Mouse (Mus musculus) kidney, adult 2 months (tissue): Measurements from ENCODE around the gene Srsf10. TPM values are rescaled to one million over a fixed set of nuclear protein-coding genes. Genes with fewer than 3 reads are reported as not detected.

Experiments
- DNase-seq: peaks from one replicate; pipeline ENCODE4 v3.0.0; 2021
- H3K27ac ChIP-seq: fragments of 200-500 bp; 2 replicates; pipeline ENCODE4 v1.5.1; 2012; ENCODE audit warnings: low read depth, low read length, control low read depth, inconsistent platforms; ENCODE audit not compliant: insufficient read depth
- H3K27me3 ChIP-seq: fragments of 200-500 bp; replicated peaks from 2 replicates; pipeline ENCODE4 v1.6.1; 2012; ENCODE audit warnings: mild to moderate bottlenecking, moderate library complexity, low read length, inconsistent platforms; ENCODE audit not compliant: control insufficient read depth, insufficient read depth
- H3K36me3 ChIP-seq: fragments of 200-500 bp; 2 replicates; pipeline ENCODE4 v1.6.1; 2012; ENCODE audit warnings: mild to moderate bottlenecking, moderate library complexity, low read length, inconsistent platforms; ENCODE audit not compliant: control insufficient read depth, insufficient read depth
- H3K4me1 ChIP-seq: fragments of 200-500 bp; 2 replicates; pipeline ENCODE4 v1.6.1; 2011; ENCODE audit warnings: low read length; ENCODE audit not compliant: control insufficient read depth, insufficient read depth
- H3K4me3 ChIP-seq: fragments of 200-500 bp; 2 replicates; pipeline ENCODE4 v1.5.1; 2011; ENCODE audit warnings: mild to moderate bottlenecking, low read depth, low read length, control low read depth; ENCODE audit not compliant: insufficient read depth
- CTCF ChIP-seq: fragments of 200-500 bp; conservative IDR thresholded peaks from 2 replicates; pipeline ENCODE4 v1.5.1; 2011; ENCODE audit warnings: low read depth, mild to moderate bottlenecking, control low read depth, low read length, moderate library complexity, mixed read lengths; ENCODE audit not compliant: insufficient read depth, insufficient read length
- POLR2A ChIP-seq: fragments of 200-500 bp; IDR thresholded peaks from one replicate; pipeline ENCODE4 v1.6.1; 2011; ENCODE audit warnings: low read depth, low read length, control low read depth
- WGBS: fragments of 180-500 bp; shearing (Covaris S2); methylation state at CpG from one replicate; pipeline ENCODE4 v1.1.7; 2018; 5-methylcytosine and 5-hydroxymethylcytosine counted together
- polyA plus RNA-seq: library from polyadenylated mRNA; depleted of rRNA; stranded (reverse); fragments of >200 nt; gene quantifications from 2 replicates; pipeline ENCODE4 v1.2.3, GENCODE M21; 2012

The Srsf10 gene
- polyA plus RNA-seq, 1 experiment, result 43.4 TPM

DNA sequence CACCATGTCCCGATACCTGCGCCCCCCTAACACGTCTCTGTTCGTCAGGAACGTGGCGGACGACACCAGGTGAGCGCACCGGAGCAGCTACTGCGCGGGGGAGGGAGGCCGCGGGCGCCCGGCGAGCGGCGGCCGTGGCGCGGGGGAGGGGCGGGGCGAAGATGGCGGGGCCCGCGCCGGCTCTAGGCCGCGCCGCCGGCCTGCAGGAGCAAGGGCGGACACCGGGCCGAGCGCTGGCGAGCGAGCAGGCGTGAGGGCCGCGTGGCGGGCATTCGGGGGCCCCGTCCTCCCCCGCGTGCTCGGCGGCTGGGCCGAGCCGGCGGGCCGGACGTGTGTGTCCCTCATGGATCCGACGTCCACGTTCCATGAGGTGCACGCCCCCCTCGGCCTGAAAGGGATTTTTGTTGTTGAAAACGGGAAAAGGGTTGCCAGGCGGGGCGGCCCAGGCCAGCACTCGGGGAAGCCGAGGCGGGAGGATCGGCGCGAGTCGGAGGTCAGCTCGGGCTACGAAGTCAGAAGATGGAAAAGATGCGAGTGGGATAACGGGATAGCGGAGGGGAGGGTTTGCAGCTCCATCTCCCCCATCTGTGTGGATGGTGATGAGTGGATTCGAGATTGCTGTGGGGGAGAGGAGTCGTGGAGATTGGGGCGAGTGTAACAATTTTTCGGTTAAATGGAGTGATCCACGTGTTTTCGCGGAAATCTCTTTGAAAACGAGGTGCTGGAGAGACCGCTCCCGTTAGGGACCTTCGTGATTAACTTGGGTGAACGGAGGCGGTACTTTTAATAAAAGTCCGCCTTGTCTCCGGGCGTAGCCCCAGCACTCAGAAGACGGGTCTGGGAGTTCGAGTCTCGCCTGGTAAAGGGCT lies 910 bp downstream of the Srsf10 start:
- H3K4me1 ChIP-seq, result peaks cover 28% of the 10 kb centered on the region
- TF ChIP-seq CTCF, result no peak
- TF ChIP-seq POLR2A, result no peak
- peak overlapping the region; percentile 59 for H3K4me3 ChIP-seq
- peak; percentile 70 for DNase-seq
- H3K36me3 ChIP-seq, result no peaks in the 10 kb centered on the region
- under 1% methylated on average over 87 of the region's 91 CpGs for WGBS
- H3K27ac ChIP-seq, result peak overlapping the region; percentile 72
- no peaks in the 10 kb centered on the region for H3K27me3 ChIP-seq

DNA sequence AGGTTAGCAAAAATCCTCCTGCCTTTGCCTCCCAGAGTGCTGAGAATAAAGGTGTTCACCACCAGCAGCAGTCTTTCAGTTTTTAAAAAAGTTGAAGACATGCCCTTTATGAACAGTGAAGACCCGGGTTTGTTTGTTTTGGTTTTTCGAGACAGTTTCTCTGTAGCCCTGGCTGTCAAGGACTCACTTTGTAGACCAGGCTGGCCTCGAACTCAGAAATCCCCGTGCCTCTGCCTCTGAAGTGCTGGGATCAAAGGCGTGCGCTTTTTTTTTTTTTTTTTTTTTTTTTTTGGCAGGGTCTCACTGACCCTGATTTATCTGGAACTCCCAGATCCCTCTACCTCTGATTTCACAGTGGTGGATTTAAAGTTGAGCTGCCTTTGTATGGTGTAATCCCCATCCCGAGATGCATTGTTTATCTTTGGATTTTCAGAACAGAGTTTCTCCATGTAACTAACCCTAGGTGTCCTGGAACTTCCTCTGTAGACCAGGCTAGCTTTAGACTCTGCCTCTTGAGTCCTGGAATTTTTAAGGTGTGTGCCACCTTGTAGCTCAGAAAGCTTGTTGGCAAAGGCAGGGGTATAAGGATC lies 2.1 kb downstream of the Srsf10 start:
- Histone ChIP-seq H3K27me3 (no peaks in the 10 kb centered on the region), H3K4me1 (peaks cover 28% of the 10 kb centered on the region), H3K4me3 (no peak overlapping the region), H3K36me3 (peaks cover 2% of the 10 kb centered on the region; the same call in 1 of the 2 replicates), H3K27ac (no peak overlapping the region)
- TF ChIP-seq CTCF, result no peak
- TF ChIP-seq POLR2A, result no peak
- 12% methylated on average over 7 of the region's 7 CpGs for WGBS
- DNase-seq, result no peak

DNA sequence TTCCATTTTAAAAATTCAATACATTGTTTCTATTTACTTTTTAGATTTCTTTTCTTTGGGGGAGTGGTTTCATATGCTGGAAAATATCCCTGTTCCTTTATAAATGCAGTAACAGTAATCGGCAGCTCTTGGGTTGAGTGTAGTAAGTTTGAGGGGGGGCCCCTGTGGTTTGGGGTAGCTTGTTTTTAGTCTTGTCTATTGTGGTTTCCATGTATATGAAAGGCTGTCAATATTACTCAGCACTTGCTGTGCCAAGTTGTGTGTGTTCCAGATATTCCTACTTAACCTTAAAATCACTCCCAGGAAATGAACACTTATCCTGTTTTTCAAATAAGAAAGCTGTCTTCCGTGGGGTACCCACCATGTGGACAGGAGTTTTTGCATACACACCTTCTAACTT lies 13.4 kb downstream of the Srsf10 start:
- H3K27ac ChIP-seq, result no peak overlapping the region
- H3K4me1 ChIP-seq, result peaks cover 14% of the 10 kb centered on the region; the same call in 1 of the 2 replicates
- H3K36me3 ChIP-seq, result peaks cover 16% of the 10 kb centered on the region; the same call in 1 of the 2 replicates
- no peak overlapping the region for H3K4me3 ChIP-seq
- H3K27me3 ChIP-seq, result no peaks in the 10 kb centered on the region
- 46% methylated on average over 2 of the region's 2 CpGs for WGBS
- DNase-seq, result no peak
- TF ChIP-seq POLR2A (no peak), CTCF (no peak)

DNA sequence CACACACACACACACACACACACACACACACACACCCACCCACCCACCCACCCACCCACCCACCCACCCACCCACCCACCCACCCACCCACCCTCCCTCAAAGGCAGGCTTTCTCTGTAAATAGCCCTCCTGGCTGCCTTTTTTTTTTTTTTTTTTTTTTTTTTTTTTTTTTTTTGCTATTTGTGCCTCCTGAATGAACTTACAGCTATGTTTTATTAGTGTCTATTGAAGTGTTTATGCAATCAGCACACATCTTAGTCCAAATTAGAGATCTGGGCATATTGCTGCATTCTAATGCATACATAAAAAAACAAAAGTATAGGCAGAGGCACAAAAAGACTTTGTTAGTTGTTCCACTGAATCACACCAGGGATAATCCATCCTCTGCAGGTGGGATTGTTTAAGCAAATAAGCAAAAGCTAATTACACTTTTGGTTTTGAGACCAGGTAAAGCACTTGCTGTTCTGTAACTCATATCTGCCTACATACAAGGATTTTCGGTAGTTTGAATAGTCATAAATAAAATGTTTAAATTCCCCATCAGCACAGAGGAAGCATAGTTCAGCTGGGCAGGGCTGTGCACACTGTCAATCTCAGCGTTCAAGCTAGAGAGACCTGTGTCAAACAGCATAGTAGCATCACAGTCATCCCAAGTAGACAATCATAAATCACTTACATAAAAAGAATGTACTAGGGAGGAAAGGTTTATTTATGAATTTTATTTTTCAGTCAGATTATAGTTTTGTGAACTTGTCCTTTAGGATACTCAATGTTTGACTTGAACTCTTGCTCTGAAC lies 14.9 kb downstream of the Srsf10 start:
- Histone ChIP-seq H3K36me3 (peaks cover 16% of the 10 kb centered on the region; the same call in 1 of the 2 replicates), H3K27ac (no peak overlapping the region), H3K4me1 (peaks cover 23% of the 10 kb centered on the region), H3K27me3 (no peaks in the 10 kb centered on the region), H3K4me3 (no peak overlapping the region)
- DNase-seq, result no peak
- 12% methylated on average over 2 of the region's 2 CpGs for WGBS
- TF ChIP-seq CTCF, result no peak
- TF ChIP-seq POLR2A, result no peak

DNA sequence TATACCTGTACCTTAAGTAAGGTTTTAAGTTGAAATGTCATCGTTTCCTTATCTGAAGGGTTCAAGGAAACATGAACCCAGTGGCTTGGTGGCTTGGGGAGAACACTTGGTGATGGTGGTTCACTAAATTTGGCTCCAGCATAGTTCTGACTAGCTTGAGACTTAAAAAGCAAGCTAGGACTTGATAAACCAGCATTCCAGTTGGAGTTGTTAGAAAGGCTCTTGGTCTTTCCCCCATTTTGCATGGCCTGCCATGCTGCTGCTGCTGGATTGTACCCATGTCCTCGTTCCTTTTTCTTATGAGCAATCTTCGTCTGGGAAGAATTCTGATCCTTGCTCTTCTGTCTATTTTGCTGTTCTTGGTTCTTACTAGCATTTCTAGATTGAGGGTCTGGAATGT lies 16.5 kb downstream of the Srsf10 start:
- 9% methylated on average over 3 of the region's 3 CpGs for WGBS
- no peak for TF ChIP-seq POLR2A
- TF ChIP-seq CTCF, result no peak
- H3K27ac ChIP-seq, result no peak overlapping the region

DNA sequence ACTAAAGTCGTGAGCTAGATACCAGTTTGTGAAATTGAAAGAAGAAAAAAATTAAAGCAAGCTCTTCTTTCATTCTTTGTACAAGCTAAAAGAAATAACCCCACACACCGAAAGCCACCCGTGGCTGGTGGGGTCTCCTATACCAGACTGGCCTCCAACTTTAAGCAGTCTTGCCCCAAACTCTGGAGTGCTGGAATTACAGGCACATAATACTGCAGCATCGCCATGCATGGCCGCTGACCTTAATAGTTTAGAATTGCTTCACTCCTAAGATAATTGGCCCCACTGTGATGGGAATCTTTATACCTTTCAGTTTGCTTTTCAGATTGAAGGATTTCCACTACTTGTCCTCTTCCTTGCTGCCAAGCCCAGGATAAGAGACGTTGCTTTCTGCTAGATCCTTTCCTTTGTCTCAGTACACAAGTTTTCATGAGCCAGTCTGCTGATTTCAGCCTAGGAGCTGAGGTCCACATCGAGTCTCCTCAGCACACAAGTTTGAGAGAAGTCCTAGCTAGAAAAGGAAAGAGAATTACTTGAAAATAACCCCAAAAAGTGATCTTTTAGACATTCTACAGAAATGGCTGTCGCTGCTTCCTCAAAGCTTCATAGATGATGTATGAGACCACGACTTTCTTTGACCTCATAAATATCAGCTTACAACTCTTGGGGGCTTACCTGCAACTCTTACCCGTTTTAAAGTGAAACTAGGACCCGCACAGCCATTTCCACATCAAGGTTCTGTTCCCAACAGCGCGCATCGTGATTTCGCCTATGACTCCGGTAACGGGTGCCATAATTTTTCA lies 17.2 kb downstream of the Srsf10 start:
- TF ChIP-seq CTCF (no peak), POLR2A (no peak)
- H3K36me3 ChIP-seq, result peaks cover 14% of the 10 kb centered on the region; the same call in 1 of the 2 replicates

More for the DNA sequence above, 16.5 kb downstream of the Srsf10 start:
- peaks cover 31% of the 10 kb centered on the region for H3K4me1 ChIP-seq
- no peaks in the 10 kb centered on the region for H3K27me3 ChIP-seq
- DNase-seq, result no peak
- no peak overlapping the region for H3K4me3 ChIP-seq
- peaks cover 14% of the 10 kb centered on the region; the same call in 1 of the 2 replicates for H3K36me3 ChIP-seq

More for the DNA sequence above, 17.2 kb downstream of the Srsf10 start:
- no peaks in the 10 kb centered on the region for H3K27me3 ChIP-seq
- H3K4me3 ChIP-seq, result peak overlapping the region; percentile 67
- DNase-seq, result peak; percentile 33
- 2% methylated on average over 17 of the region's 17 CpGs for WGBS
- peak overlapping the region; percentile 98 for H3K27ac ChIP-seq
- peaks cover 32% of the 10 kb centered on the region for H3K4me1 ChIP-seq
